Mouse (Mus musculus): ENCODE measurements at regions not wholly inside any gene's neighbourhood (a gene's known extent, or its start where the extent isn't known, plus 50 kb on each side); places are given as distances from the start of the nearest gene placed in this dataset.

GRCm38 (mm10) chr9:5728843-5729242 is 383.6 kb downstream of the Casp12 start:
- DNase-seq (ENCODE audit: low spot score), result no peak
- no peaks in the 10 kb centered on the region for H3K9me3 ChIP-seq (ENCODE audit: control insufficient read depth, low read length)
- H3K4me3 ChIP-seq (ENCODE audit: low read depth, low read length), result no peak overlapping the region
- ATAC-seq (ENCODE audit: low FRiP score, low TSS enrichment), result no peak
- no peak overlapping the region for H3K27ac ChIP-seq (replicated peaks)
- TF ChIP-seq CTCF (IDR thresholded peaks at IDR 0.05; ENCODE audit: low read depth), result no peak
- no peak for TF ChIP-seq EP300 (optimal IDR thresholded peaks at IDR 0.05)
- H3K9ac ChIP-seq (ENCODE audit: low read length), result no peak overlapping the region
- no peak overlapping the region for H3K4me2 ChIP-seq (replicated peaks; ENCODE audit: low read depth)
- no peaks in the 10 kb centered on the region for H3K27me3 ChIP-seq (ENCODE audit: control insufficient read depth, insufficient read depth, low read length)
- H3K36me3 ChIP-seq (ENCODE audit: control insufficient read depth, insufficient read depth, low read length), result no peaks in the 10 kb centered on the region
- H3K4me1 ChIP-seq (replicated peaks; ENCODE audit: control insufficient read depth, insufficient read depth), result no peaks in the 10 kb centered on the region

GRCm38 (mm10) chr9:5752686-5753301 is 407.6 kb downstream of the Casp12 start:
- Histone ChIP-seq H3K9me3 (ENCODE audit: control insufficient read depth, low read length) (no peaks in the 10 kb centered on the region), H3K36me3 (ENCODE audit: control insufficient read depth, insufficient read depth, low read length) (no peaks in the 10 kb centered on the region), H3K27me3 (ENCODE audit: control insufficient read depth, insufficient read depth, low read length) (no peaks in the 10 kb centered on the region), H3K9ac (ENCODE audit: low read length) (no peak overlapping the region), H3K4me3 (ENCODE audit: low read depth, low read length) (no peak overlapping the region), H3K4me2 (replicated peaks; ENCODE audit: low read depth) (no peak overlapping the region), H3K4me1 (replicated peaks; ENCODE audit: control insufficient read depth, insufficient read depth) (no peaks in the 10 kb centered on the region), H3K27ac (replicated peaks) (no peak overlapping the region)
- no peak for TF ChIP-seq CTCF (IDR thresholded peaks at IDR 0.05; ENCODE audit: low read depth)
- TF ChIP-seq EP300 (optimal IDR thresholded peaks at IDR 0.05), result no peak
- DNase-seq (ENCODE audit: low spot score) (no peak), ATAC-seq (ENCODE audit: low FRiP score, low TSS enrichment) (no peak)

- no peaks in the 10 kb centered on the region for H3K9me3 ChIP-seq (ENCODE audit: control insufficient read depth, low read length)
- no peak overlapping the region for H3K27ac ChIP-seq (replicated peaks)
- DNase-seq (ENCODE audit: low spot score) (no peak), ATAC-seq (ENCODE audit: low FRiP score, low TSS enrichment) (no peak)
- no peak overlapping the region for H3K4me3 ChIP-seq (ENCODE audit: low read depth, low read length)
- no peak overlapping the region for H3K9ac ChIP-seq (ENCODE audit: low read length)
- no peaks in the 10 kb centered on the region for H3K4me1 ChIP-seq (replicated peaks; ENCODE audit: control insufficient read depth, insufficient read depth)
- H3K4me2 ChIP-seq (replicated peaks; ENCODE audit: low read depth), result no peak overlapping the region
- WGBS, result 72% methylated on average over 3 of the region's 3 CpGs
- H3K27me3 ChIP-seq (ENCODE audit: control insufficient read depth, insufficient read depth, low read length), result no peaks in the 10 kb centered on the region
- TF ChIP-seq CTCF (IDR thresholded peaks at IDR 0.05; ENCODE audit: low read depth) (no peak), EP300 (optimal IDR thresholded peaks at IDR 0.05) (no peak)
- no peaks in the 10 kb centered on the region for H3K36me3 ChIP-seq (ENCODE audit: control insufficient read depth, insufficient read depth, low read length)
These were observed 408.6 kb downstream of the Casp12 start for GRCm38 (mm10) chr9:5753785-5754184.

- Histone ChIP-seq H3K36me3 (ENCODE audit: control insufficient read depth, insufficient read depth, low read length) (no peaks in the 10 kb centered on the region), H3K4me2 (replicated peaks; ENCODE audit: low read depth) (no peak overlapping the region), H3K4me3 (ENCODE audit: low read depth, low read length) (no peak overlapping the region), H3K9me3 (ENCODE audit: control insufficient read depth, low read length) (no peaks in the 10 kb centered on the region), H3K9ac (ENCODE audit: low read length) (no peak overlapping the region), H3K27ac (replicated peaks) (no peak overlapping the region), H3K27me3 (ENCODE audit: control insufficient read depth, insufficient read depth, low read length) (no peaks in the 10 kb centered on the region), H3K4me1 (replicated peaks; ENCODE audit: control insufficient read depth, insufficient read depth) (no peaks in the 10 kb centered on the region)
- DNase-seq (ENCODE audit: low spot score) (no peak), ATAC-seq (ENCODE audit: low FRiP score, low TSS enrichment) (no peak)
- TF ChIP-seq EP300 (optimal IDR thresholded peaks at IDR 0.05) (no peak), CTCF (IDR thresholded peaks at IDR 0.05; ENCODE audit: low read depth) (no peak)
- 83% methylated on average over 2 of the region's 2 CpGs for WGBS
These were observed 407.2 kb upstream of the Pdgfd start for GRCm38 (mm10) chr9:5761215-5761614.

- ATAC-seq (ENCODE audit: low FRiP score, low TSS enrichment) (no peak), DNase-seq (ENCODE audit: low spot score) (no peak)
- H3K4me3 ChIP-seq (ENCODE audit: low read depth, low read length), result no peak overlapping the region
- no peak overlapping the region for H3K4me2 ChIP-seq (replicated peaks; ENCODE audit: low read depth)
- no peaks in the 10 kb centered on the region for H3K9me3 ChIP-seq (ENCODE audit: control insufficient read depth, low read length)
- H3K4me1 ChIP-seq (replicated peaks; ENCODE audit: control insufficient read depth, insufficient read depth), result no peaks in the 10 kb centered on the region
- 91% methylated on average over 2 of the region's 2 CpGs for WGBS
- no peaks in the 10 kb centered on the region for H3K27me3 ChIP-seq (ENCODE audit: control insufficient read depth, insufficient read depth, low read length)
- no peak overlapping the region for H3K27ac ChIP-seq (replicated peaks)
- H3K36me3 ChIP-seq (ENCODE audit: control insufficient read depth, insufficient read depth, low read length), result no peaks in the 10 kb centered on the region
- no peak overlapping the region for H3K9ac ChIP-seq (ENCODE audit: low read length)
- TF ChIP-seq CTCF (IDR thresholded peaks at IDR 0.05; ENCODE audit: low read depth), result no peak
- TF ChIP-seq EP300 (optimal IDR thresholded peaks at IDR 0.05), result no peak
These were observed 398.5 kb upstream of the Pdgfd start for GRCm38 (mm10) chr9:5769927-5770326.

- Histone ChIP-seq H3K27me3 (ENCODE audit: control insufficient read depth, insufficient read depth, low read length) (no peaks in the 10 kb centered on the region), H3K36me3 (ENCODE audit: control insufficient read depth, insufficient read depth, low read length) (no peaks in the 10 kb centered on the region), H3K4me2 (replicated peaks; ENCODE audit: low read depth) (no peak overlapping the region), H3K4me3 (ENCODE audit: low read depth, low read length) (no peak overlapping the region), H3K27ac (replicated peaks) (no peak overlapping the region), H3K4me1 (replicated peaks; ENCODE audit: control insufficient read depth, insufficient read depth) (no peaks in the 10 kb centered on the region), H3K9me3 (ENCODE audit: control insufficient read depth, low read length) (no peaks in the 10 kb centered on the region), H3K9ac (ENCODE audit: low read length) (no peak overlapping the region)
- DNase-seq (ENCODE audit: low spot score) (no peak), ATAC-seq (ENCODE audit: low FRiP score, low TSS enrichment) (no peak)
- TF ChIP-seq CTCF (IDR thresholded peaks at IDR 0.05; ENCODE audit: low read depth) (no peak), EP300 (optimal IDR thresholded peaks at IDR 0.05) (no peak)
These were observed 397.2 kb upstream of the Pdgfd start for GRCm38 (mm10) chr9:5771158-5771557.
